Mouse (Mus musculus): ENCODE results near the gene Aars2. TPM values are rescaled to one million over a fixed set of nuclear protein-coding genes. Genes with fewer than 3 reads are reported as not detected.

Gene Aars2
- polyA plus RNA-seq, 1 experiment = 16.0 TPM

GRCm38 (mm10) chr17:45488321-45489254 lies 18.1 kb upstream of the Aars2 start:
- Histone ChIP-seq H3K4me1 (ENCODE audit: control insufficient read depth, insufficient read depth, insufficient read length, low read length) (no peaks in the 10 kb centered on the region), H3K27ac (replicated peaks; ENCODE audit: low read depth, low read length) (no peak overlapping the region), H3K4me3 (ENCODE audit: insufficient read depth, low read depth, low read length) (no peak overlapping the region)

DNA sequence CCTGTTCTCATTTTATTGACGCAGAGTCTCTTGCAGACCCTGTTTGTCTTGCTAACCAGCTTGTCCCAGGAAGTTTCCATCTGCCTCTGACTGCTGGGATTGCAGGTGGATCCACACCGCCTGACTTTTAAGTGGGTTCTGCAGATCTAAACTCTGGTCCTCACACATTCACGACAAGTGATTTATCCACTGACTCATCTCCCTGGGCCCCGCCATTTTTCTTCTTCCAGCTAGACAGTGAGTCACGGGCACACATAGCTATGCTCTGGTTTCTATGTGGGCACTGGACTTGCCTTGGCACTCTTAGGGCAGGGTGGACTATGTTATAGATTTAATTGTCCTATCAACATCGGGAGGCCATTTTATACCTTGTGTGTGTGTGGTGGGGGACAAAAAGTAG lies 16.9 kb upstream of the Aars2 start:
- H3K27ac ChIP-seq (replicated peaks; ENCODE audit: low read depth, low read length) = no peak overlapping the region
- H3K4me3 ChIP-seq (ENCODE audit: insufficient read depth, low read depth, low read length) = no peak overlapping the region
- no peaks in the 10 kb centered on the region for H3K4me1 ChIP-seq (ENCODE audit: control insufficient read depth, insufficient read depth, insufficient read length, low read length)

DNA sequence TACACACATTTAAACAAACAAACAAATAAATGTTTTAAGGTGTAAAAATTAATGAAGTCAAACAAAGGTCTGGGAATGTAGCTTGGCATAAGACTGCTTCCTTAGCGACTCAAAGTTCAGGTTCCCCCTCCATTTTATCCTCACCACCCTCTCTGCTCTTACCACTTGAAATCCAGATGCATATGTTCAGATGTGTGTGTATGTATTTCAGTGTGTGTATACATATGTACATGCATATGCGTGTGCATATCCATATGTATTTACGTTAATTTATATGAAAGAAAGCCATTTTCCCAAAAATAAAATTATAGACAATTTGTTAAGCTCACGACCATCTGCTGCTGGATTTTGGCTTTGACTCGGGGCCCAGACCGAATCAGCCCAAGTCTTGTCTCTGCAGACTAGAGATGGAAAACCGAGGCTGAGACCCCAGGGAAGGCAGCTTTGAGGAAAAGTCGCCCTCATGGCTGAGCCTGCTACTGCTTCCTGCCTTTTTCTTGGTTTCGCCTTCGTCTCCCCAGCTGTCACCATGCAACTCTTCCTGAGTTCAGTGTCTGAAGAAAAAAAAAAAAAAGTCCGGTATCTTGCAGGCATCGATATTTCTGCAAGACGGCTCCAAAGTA lies 16.0 kb upstream of the Aars2 start:
- Histone ChIP-seq H3K27ac (replicated peaks; ENCODE audit: low read depth, low read length) (no peak overlapping the region), H3K4me1 (ENCODE audit: control insufficient read depth, insufficient read depth, insufficient read length, low read length) (no peaks in the 10 kb centered on the region), H3K4me3 (ENCODE audit: insufficient read depth, low read depth, low read length) (no peak overlapping the region)

DNA sequence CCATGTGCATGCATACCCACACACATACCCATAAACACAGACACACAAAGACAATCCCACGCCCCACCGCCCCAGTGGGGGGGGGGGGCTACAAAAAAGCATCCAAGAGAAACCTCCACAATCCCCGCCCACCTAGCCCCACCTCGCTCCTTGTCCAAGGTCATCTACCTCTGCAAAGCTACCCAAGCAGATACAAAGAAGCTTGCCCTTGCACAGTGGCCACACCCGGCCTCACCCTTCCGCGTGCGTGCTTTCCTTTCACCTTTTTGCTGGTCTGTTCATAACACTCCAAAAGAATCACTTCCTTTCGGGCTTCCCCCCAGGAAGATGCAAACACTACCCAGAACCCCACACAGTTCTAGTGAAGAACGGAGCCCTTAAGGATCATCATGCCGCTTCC lies 11.2 kb upstream of the Aars2 start:
- Histone ChIP-seq H3K27ac (replicated peaks; ENCODE audit: low read depth, low read length) (no peak overlapping the region), H3K4me3 (ENCODE audit: insufficient read depth, low read depth, low read length) (no peak overlapping the region), H3K4me1 (ENCODE audit: control insufficient read depth, insufficient read depth, insufficient read length, low read length) (no peaks in the 10 kb centered on the region)

GRCm38 (mm10) chr17:45498397-45498796 lies 8.2 kb upstream of the Aars2 start:
- Histone ChIP-seq H3K27ac (replicated peaks; ENCODE audit: low read depth, low read length) (no peak overlapping the region), H3K4me3 (ENCODE audit: insufficient read depth, low read depth, low read length) (no peak overlapping the region), H3K4me1 (ENCODE audit: control insufficient read depth, insufficient read depth, insufficient read length, low read length) (no peaks in the 10 kb centered on the region)

- H3K4me1 ChIP-seq (ENCODE audit: control insufficient read depth, insufficient read depth, insufficient read length, low read length) = no peaks in the 10 kb centered on the region
- H3K27ac ChIP-seq (replicated peaks; ENCODE audit: low read depth, low read length) = no peak overlapping the region
- H3K4me3 ChIP-seq (ENCODE audit: insufficient read depth, low read depth, low read length) = no peak overlapping the region
These were observed 7.1 kb upstream of the Aars2 start for GRCm38 (mm10) chr17:45499516-45499915.

- no peak overlapping the region for H3K4me3 ChIP-seq (ENCODE audit: insufficient read depth, low read depth, low read length)
- H3K4me1 ChIP-seq (ENCODE audit: control insufficient read depth, insufficient read depth, insufficient read length, low read length) = no peaks in the 10 kb centered on the region
- H3K27ac ChIP-seq (replicated peaks; ENCODE audit: low read depth, low read length) = no peak overlapping the region
These were observed 5.7 kb upstream of the Aars2 start for GRCm38 (mm10) chr17:45500981-45501380.

DNA sequence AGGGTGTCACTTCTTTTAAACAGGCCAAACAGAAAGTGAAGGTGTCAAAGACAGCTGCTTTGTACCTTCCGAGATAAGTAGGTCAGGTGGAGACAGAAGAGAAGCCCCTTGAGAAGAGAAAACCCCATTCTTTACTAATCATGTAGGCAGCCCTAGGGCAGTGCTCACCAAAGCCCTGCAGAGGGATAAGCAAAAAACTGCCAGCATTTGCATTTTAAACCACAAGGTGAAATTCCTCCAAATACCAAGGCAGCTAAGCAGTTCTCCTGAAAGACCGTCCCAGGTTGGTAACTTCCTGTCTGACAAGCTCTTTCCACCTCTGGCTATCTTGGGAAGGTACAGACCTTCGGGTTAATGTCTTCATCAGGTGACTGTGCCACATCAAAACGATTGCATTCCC lies 4.3 kb upstream of the Aars2 start:
- H3K4me3 ChIP-seq (ENCODE audit: insufficient read depth, low read depth, low read length) = no peak overlapping the region
- H3K27ac ChIP-seq (replicated peaks; ENCODE audit: low read depth, low read length) = no peak overlapping the region
- H3K4me1 ChIP-seq (ENCODE audit: control insufficient read depth, insufficient read depth, insufficient read length, low read length) = peaks cover under 1% of the 10 kb centered on the region; the same call in 1 of the 2 replicates

DNA sequence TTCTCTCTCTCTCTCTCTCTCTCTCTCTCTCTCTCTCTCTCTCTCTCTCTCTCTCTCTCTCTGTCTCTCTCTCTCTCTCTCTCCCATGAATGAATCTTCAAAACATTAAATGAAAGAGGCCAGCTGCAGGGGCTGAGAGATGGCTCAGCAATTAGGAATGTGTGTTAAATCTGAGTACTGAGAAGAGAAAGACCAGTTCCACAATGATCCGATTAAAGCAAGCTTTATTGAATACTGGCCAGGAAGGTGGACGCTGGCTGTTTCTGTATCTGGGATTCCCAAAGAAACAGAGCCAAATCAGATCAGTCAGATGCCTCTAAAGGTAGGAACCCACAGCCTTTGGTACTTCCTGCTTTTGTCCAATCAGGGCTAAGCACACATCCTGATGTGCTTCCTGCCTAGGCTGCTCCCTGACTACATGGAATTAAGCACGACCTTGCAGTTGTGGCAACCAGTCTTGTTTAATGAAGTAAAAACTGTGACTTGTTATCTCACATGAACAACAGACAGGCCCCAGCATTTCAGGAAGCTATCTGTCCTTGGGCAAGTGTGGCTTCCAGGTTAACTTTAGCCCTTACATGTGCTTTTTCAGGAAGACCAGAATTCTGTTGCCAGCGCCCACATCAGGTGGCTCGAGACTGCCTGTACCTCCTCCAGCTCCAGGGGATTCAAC lies 3.2 kb upstream of the Aars2 start:
- Histone ChIP-seq H3K27ac (replicated peaks; ENCODE audit: low read depth, low read length) (peak overlapping the region; percentile 15; the same call in 1 of the 2 replicates), H3K4me3 (ENCODE audit: insufficient read depth, low read depth, low read length) (no peak overlapping the region), H3K4me1 (ENCODE audit: control insufficient read depth, insufficient read depth, insufficient read length, low read length) (peaks cover 2% of the 10 kb centered on the region; the same call in 1 of the 2 replicates)

DNA sequence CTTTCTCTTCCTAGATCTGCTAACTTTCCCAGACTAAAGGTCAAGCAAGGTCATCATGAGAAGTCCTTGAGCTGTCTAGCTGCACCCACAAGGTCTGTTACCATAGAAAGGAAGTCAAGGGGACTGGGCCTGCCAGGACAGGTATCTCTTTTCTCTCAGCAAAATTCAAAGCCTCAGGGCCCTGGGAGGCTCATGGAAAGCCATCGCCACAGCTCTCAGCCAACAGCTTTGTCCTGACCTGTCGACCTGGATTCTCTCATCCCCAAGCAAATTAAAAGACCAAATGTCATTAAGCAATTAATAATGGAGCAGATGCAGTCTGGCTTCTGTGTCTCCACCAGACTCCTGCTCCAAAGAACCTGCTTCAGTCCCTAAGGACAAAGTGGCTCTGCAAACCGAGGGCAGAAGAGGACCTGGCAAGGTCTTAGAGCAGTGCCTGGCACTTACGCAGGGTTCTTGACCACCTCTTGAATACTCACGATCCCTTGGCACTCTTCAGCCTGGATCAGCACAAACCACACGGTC lies 638 bp upstream of the Aars2 start:
- Histone ChIP-seq H3K27ac (replicated peaks; ENCODE audit: low read depth, low read length) (peak overlapping the region; percentile 14), H3K4me3 (ENCODE audit: insufficient read depth, low read depth, low read length) (no peak overlapping the region), H3K4me1 (ENCODE audit: control insufficient read depth, insufficient read depth, insufficient read length, low read length) (peaks cover 2% of the 10 kb centered on the region; the same call in 1 of the 2 replicates)

DNA sequence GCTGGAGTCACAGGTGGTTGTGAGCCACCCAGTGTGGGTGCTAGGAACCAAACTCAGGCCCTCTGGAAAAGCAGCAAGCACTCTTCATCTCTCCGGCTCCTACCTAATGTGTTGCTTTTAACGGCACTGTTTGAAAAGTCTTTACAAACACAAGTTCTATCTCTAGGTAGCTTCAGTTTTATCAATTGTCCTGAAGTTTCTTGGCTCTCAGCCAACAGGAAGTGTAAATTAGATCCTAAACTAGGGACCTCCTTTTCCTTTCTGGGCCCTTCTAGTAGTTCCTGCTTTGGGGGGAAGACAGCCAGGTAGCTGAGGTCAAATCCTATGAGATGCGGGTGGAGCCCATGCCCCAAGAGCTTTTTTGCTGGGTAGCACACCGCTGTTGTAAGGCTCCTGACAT lies 4.2 kb downstream of the Aars2 start:
- peaks cover 2% of the 10 kb centered on the region; the same call in 1 of the 2 replicates for H3K4me1 ChIP-seq (ENCODE audit: control insufficient read depth, insufficient read depth, insufficient read length, low read length)
- no peak overlapping the region for H3K27ac ChIP-seq (replicated peaks; ENCODE audit: low read depth, low read length)
- H3K4me3 ChIP-seq (ENCODE audit: insufficient read depth, low read depth, low read length) = no peak overlapping the region

DNA sequence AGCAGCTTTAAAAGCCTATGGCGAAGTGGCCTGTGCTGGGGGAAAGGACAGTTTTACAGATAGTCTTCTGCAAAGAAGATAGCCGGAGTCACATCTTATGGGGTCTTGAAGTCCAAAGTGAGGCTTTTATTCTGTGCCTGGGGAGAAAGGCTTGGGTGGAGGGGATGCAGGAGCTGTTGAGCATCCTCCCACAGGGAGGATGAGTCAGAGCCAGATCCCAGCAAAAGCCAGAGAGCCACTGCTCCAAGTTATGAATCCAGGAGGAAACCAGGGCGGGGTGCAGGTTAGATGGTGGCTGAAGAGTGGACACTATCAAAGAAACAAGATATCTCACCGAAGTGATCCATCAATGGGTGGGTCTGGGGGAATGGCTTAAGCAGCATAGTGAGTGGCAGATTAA lies 5.1 kb downstream of the Aars2 start:
- Histone ChIP-seq H3K4me1 (ENCODE audit: control insufficient read depth, insufficient read depth, insufficient read length, low read length) (peaks cover 2% of the 10 kb centered on the region; the same call in 1 of the 2 replicates), H3K4me3 (ENCODE audit: insufficient read depth, low read depth, low read length) (no peak overlapping the region), H3K27ac (replicated peaks; ENCODE audit: low read depth, low read length) (no peak overlapping the region)

DNA sequence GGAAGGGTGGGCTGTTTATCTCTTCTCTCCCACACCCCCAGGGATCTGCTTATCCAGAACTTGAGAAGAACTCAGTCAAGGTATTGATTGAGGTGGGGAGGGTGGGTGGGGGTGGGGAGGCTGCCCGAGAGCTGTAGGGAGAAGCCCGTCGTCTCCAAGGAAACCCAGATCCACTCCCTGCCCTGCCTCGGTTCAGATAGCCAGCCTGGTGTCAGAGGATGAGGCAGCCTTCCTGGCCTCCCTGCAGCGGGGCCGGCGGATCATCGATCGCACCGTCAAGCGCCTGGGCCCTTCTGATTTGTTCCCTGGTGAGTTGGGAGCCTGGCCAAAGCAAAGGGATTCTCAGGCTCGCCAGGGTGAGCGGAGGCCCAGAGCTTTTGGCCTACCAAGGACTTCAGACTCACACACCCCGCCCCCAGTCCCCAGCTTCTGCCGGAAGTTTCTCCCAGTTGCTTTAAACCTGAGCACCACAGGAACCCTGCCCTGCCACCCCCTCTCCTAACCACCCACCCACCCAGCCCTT lies 8.6 kb downstream of the Aars2 start:
- Histone ChIP-seq H3K4me1 (ENCODE audit: control insufficient read depth, insufficient read depth, insufficient read length, low read length) (no peaks in the 10 kb centered on the region), H3K4me3 (ENCODE audit: insufficient read depth, low read depth, low read length) (no peak overlapping the region)

GRCm38 (mm10) chr17:45515806-45516205 lies 9.2 kb downstream of the Aars2 start:
- Histone ChIP-seq H3K4me3 (ENCODE audit: insufficient read depth, low read depth, low read length) (no peak overlapping the region), H3K4me1 (ENCODE audit: control insufficient read depth, insufficient read depth, insufficient read length, low read length) (no peaks in the 10 kb centered on the region), H3K27ac (replicated peaks; ENCODE audit: low read depth, low read length) (no peak overlapping the region)

More for the DNA sequence above, 8.6 kb downstream of the Aars2 start:
- H3K27ac ChIP-seq (replicated peaks; ENCODE audit: low read depth, low read length) = no peak overlapping the region

- no peak overlapping the region for H3K27ac ChIP-seq (replicated peaks; ENCODE audit: low read depth, low read length)
- no peak overlapping the region for H3K4me3 ChIP-seq (ENCODE audit: insufficient read depth, low read depth, low read length)
- no peaks in the 10 kb centered on the region for H3K4me1 ChIP-seq (ENCODE audit: control insufficient read depth, insufficient read depth, insufficient read length, low read length)
These were observed 9.8 kb downstream of the Aars2 start for GRCm38 (mm10) chr17:45516488-45516887.
